Mouse (Mus musculus) cerebellum, postnatal 4 days (tissue): ENCODE measurements around the gene Pde4dip.

Experiments used
- DNase-seq, 2 experiments: peaks; one replicate each; pipeline ENCODE4 v3.0.0; 2022; ENCODE audit warnings: low spot score in 2 of 2, mixed read lengths in 1 of 2

Gene Pde4dip

GRCm38 (mm10) chr3:97752901-97753300 is 135.6 kb downstream of the Pde4dip start:
- DNase-seq, result no peak

- DNase-seq, result no peak
Observed at GRCm38 (mm10) chr3:97751566-97751965, 136.9 kb downstream of the Pde4dip start.

- no peak for DNase-seq
Observed at GRCm38 (mm10) chr3:97748789-97749188, 139.7 kb downstream of the Pde4dip start.

GRCm38 (mm10) chr3:97742841-97743240 is 145.7 kb downstream of the Pde4dip start:
- DNase-seq, result no peak

- no peak for DNase-seq
Observed at GRCm38 (mm10) chr3:97735575-97735974, 152.9 kb downstream of the Pde4dip start.

GRCm38 (mm10) chr3:97734259-97734658 is 154.2 kb downstream of the Pde4dip start:
- no peak for DNase-seq

- DNase-seq, result no peak
Observed at GRCm38 (mm10) chr3:97732622-97733021, 155.9 kb downstream of the Pde4dip start.

- no peak for DNase-seq
Observed at GRCm38 (mm10) chr3:97730624-97731023, 157.9 kb downstream of the Pde4dip start.

- DNase-seq, result no peak
Observed at GRCm38 (mm10) chr3:97730131-97730530, 158.4 kb downstream of the Pde4dip start.

GRCm38 (mm10) chr3:97727801-97728200 is 160.7 kb downstream of the Pde4dip start:
- no peak for DNase-seq

- DNase-seq, result no peak
Observed at GRCm38 (mm10) chr3:97719116-97719515, 169.4 kb downstream of the Pde4dip start.

GRCm38 (mm10) chr3:97715922-97716321 is 172.6 kb downstream of the Pde4dip start:
- DNase-seq, result no peak

- DNase-seq, result no peak
Observed at GRCm38 (mm10) chr3:97710881-97711280, 177.6 kb downstream of the Pde4dip start.

GRCm38 (mm10) chr3:97710134-97710533 is 178.4 kb downstream of the Pde4dip start:
- DNase-seq, result no peak

- no peak for DNase-seq
Observed at GRCm38 (mm10) chr3:97706561-97706960, 181.9 kb downstream of the Pde4dip start.

GRCm38 (mm10) chr3:97705508-97705907 is 183.0 kb downstream of the Pde4dip start:
- DNase-seq, result no peak

GRCm38 (mm10) chr3:97702448-97703080 is 185.9 kb downstream of the Pde4dip start:
- DNase-seq, result no peak

GRCm38 (mm10) chr3:97701198-97701597 is 187.3 kb downstream of the Pde4dip start:
- DNase-seq, result no peak

- no peak for DNase-seq
Observed at GRCm38 (mm10) chr3:97699061-97699460, 189.4 kb downstream of the Pde4dip start.

GRCm38 (mm10) chr3:97697291-97697690 is 191.2 kb downstream of the Pde4dip start:
- no peak for DNase-seq

GRCm38 (mm10) chr3:97696866-97697265 is 191.6 kb downstream of the Pde4dip start:
- DNase-seq, result no peak

GRCm38 (mm10) chr3:97693806-97694205 is 194.7 kb downstream of the Pde4dip start:
- no peak for DNase-seq

- DNase-seq, result no peak
Observed at GRCm38 (mm10) chr3:97691443-97692017, 197.0 kb downstream of the Pde4dip start.

GRCm38 (mm10) chr3:97690590-97690989 is 197.9 kb downstream of the Pde4dip start:
- DNase-seq, result no peak
